Mouse (Mus musculus) erythroid progenitor cell, adult 5-6 weeks (primary cell): ENCODE data around the gene Gm9887. TPM values are rescaled to one million over a fixed set of nuclear protein-coding genes. Genes with fewer than 3 reads are reported as not detected.
"Not testable (repeated sequence)": the region's sequence is repeated elsewhere in the genome, so short reads cannot be mapped to it uniquely, and the experiment has no call there.

Experiments used
- ATAC-seq: replicated peaks from 2 replicates; pipeline ENCODE4 v1.8.0; 2016; ENCODE audit warnings: moderate number of reproducible peaks, mild to moderate bottlenecking, moderate TSS enrichment, inconsistent platforms; ENCODE audit not compliant: poor library complexity, low FRiP score, severe bottlenecking
- total RNA-seq, 2 experiments: library from RNA; stranded (forward) in 1 of 2; stranded (reverse) in 1 of 2; fragments of 150-400 nt in 1 of 2; fragments of 186-747, 209-891 nt in 1 of 2; gene quantifications; 2 replicates each; pipeline versions ENCODE4 v1.2.3 to v1.2.4; 2015 to 2017; ENCODE audit warnings: low replicate concordance in 2 of 2

The Gm9887 gene
- total RNA-seq, 2 experiments from 2014 or later = not detected

DNA sequence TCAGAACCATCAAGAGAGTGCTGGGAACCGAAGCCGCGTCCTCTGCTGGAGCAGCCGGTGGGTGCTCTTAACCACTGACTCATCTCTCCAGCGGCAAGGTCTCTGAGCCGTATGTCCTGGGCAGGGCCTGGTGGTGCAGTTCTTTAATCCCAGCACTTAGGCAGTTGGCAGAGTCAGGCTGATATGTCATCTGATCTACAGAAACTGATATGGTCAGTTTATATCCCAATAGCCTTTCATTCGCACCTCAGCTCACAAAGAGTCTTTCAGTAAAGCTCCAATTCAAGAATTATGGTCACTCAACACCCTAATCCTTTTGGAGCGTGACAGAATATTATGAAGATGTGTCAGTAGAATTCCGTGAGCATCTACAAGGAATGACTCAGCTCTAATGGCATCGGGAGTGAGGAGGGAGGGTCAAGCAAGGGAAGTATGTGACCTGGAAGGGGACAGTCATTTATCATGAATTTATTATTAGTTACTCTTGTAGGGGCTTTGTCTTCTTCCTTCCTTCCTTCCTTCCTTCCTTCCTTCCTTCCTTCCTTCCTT is 16.1 kb upstream of the Gm9887 start:
- no peak for ATAC-seq

GRCm38 (mm10) chr12:69386281-69386732 is 14.0 kb upstream of the Gm9887 start:
- ATAC-seq = not testable (repeated sequence)

DNA sequence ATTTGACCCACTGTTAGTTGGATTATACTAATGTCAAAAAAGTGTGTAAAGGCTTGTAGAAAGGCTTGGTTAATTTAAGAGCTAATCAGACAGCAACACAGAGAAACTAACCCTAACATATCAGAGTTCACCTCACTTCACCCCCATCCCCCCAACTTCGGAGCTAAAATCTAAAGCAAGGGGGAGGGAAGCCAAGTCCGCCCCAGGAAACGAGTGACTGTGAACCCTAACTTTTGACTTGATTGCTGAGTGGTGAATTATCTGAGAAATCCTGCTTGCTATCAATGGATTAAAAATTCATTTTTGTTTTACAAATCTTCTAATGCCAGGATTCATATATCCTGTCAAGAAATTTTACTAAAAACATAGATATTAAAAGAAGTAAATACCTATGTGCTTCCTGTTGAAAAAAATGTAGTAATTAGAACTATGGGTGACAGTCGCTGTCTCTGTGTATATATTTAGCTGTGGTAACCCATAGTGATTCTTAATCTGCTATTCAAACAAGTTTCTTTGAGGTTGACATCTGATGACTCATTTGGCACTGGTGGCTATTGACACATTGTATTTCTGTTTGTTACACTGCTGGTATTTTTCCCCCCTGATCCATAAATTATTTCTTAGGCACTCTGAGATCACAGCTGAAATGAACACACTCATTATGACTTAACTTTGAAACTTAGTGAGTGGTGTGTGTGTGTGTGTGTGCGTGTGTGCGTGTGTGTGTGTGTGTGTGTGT is 13.5 kb upstream of the Gm9887 start:
- no peak for ATAC-seq

DNA sequence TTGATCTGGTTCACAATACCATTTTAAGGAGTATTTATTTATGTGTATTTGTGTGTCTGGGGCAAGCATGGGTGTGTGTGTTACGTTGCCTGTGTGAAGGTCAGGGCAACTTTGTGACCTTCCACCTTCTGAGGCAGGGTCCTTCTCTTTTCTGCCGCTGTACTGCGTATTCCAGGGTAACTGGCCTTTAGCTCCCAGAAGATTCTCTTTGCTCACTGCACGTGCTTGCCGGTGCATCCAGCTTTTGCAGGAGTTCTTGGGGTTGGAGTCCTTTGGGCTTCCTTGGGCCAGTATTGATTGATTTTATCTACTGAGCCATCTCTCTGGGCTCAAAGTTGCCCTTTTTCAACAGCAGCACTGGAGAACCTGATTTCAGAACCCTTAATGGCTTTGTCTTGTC is 12.3 kb upstream of the Gm9887 start:
- no peak for ATAC-seq

GRCm38 (mm10) chr12:69382880-69383279 is 10.6 kb upstream of the Gm9887 start:
- no peak for ATAC-seq

DNA sequence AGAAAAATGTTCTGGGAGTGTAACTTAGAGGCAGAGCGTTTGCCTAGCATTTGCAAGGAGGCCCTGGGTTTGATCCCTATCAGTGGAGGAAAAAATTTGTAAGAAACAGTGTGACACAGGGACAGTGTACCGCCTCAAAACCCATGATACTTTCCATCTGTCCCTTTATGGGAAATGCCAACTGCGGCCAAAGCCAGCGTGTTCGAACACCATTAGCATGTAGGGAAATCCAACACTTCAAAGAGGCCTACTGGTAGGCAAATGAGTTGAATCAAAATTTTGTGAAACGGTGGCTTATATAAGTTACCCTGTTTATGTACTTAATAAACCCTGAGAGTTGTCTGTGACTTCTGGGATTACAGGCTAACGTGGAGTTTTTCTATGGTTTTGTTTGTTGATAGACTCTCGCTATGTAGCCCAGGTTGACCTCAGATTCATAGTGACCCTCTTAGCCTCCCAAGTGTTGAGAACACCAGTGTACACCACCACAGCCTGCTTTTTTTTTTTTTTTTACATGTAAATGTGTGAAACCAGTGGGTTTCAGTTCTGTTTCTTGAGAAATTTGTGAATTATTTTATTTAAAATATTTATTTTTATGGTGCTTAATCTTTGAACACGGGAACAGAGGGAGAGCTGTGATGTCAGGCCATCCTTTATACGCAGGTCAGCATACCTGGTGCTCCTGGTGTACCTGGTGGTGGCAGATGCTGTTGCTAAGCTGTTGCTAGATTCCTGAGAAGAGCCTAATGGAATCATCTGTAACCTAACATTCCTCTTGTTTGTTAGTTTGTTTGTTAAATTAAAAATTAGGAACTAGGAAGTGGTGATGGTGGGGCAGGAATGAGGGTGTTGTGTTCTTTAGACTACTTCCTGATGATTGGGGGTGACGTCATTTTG is 6.5 kb upstream of the Gm9887 start:
- ATAC-seq = no peak

GRCm38 (mm10) chr12:69377636-69378035 is 5.4 kb upstream of the Gm9887 start:
- ATAC-seq = not testable (repeated sequence)

GRCm38 (mm10) chr12:69377188-69377587 is 4.9 kb upstream of the Gm9887 start:
- no peak for ATAC-seq

- ATAC-seq = no peak
Observed at GRCm38 (mm10) chr12:69376132-69376531, 3.9 kb upstream of the Gm9887 start.

DNA sequence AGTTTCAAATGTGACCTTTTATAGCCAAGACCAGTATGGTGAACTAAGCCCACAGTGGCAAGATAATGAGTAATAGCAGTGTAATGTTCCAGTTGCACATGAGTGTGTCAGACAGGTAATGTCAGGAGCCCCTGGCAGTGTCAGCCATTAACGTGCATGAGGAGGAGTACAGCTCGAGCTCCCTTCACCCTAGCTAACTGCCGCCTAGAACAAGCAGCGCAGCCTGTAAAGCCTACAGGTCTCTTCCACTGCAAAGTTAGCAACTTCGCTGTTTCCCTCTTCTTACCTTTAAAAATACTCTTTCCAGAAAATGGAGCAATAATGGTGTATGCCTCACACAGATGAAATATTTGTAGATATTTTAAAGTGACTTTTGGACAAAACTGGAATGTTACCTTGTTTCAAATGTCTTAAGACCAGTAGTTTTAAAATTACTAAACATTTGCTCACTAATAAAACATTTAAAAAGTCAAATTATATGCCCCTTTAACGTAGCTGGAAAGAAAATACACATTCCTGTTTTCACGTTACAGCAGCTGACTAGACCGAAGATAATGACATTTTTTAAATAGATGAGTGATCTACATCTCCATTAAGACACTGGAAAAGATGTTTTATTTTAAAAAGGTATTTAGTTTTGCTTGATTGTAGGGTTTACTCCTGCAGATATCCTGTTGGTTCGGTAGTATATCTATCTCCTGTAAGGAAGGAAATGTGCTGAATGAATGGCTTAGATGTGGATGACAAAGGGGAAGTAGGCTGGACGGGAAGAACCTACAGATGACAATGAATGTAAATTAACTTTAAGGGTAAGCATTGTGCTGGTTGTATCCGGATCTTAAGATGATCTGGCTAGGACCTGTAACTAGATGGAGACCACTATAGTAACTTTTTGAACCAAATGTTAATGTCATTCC is 1.9 kb upstream of the Gm9887 start:
- ATAC-seq = no peak

DNA sequence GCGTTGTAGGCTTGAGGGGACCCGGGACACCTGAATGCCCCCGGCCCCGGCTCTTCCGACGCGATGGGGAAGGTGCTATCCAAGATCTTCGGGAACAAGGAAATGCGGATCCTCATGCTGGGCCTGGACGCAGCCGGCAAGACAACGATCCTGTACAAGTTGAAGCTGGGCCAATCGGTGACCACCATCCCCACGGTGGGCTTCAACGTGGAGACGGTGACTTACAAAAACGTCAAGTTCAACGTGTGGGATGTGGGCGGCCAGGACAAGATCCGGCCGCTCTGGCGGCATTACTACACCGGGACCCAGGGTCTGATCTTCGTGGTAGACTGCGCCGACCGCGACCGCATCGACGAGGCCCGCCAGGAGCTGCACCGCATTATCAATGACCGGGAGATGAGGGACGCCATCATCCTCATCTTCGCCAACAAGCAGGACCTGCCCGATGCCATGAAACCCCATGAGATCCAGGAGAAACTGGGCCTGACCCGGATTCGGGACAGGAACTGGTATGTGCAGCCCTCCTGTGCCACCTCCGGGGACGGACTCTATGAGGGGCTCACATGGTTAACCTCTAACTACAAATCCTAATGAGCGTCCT is 573 bp upstream of the Gm9887 start:
- ATAC-seq = peak; percentile 43; the same call in 1 of the 2 replicates

- peak; percentile 75 for ATAC-seq
Observed at GRCm38 (mm10) chr12:69371421-69371853, 821 bp downstream of the Gm9887 start.

DNA sequence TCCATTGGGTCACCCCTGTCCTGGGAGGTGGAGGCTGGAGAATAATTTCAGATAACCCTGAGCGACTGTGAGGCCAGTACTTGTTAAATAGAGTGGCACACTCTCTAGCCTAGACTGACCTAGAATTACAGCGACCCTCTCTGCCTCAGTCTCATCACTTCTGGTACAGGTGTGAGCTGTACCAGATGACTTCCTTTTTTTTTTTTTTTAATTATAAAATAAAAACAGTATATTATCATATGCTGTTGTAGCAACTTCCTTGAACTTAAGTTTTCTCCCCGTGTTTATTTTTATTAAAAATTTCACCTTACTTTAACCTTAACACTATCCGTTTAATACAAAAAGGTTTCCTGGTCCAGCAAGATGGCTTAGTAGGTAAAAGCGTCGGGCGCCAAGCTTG is 1.3 kb downstream of the Gm9887 start:
- ATAC-seq = no peak

- ATAC-seq = no peak
Observed at GRCm38 (mm10) chr12:69367557-69367956, 4.7 kb downstream of the Gm9887 start.

GRCm38 (mm10) chr12:69366424-69366823 is 5.8 kb downstream of the Gm9887 start:
- ATAC-seq = no peak

DNA sequence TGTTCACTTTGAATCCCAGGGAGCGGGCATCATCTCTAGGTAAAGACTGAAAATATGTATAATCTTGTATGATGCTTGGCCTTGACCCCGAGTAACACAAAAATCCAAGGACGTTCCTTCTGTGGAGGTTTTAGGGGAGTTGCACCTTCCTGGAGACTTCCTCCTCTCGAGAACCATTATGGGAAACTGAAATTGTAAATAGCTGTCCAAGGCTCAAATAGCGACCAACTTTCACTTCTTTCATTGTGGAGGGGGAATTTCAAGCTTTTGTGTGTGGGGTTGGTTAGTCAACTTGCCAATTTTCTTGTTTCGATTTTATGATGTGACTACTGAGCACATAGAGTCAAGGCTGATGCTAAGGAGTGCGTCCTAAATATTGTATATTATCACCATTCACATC is 6.5 kb downstream of the Gm9887 start:
- no peak for ATAC-seq

DNA sequence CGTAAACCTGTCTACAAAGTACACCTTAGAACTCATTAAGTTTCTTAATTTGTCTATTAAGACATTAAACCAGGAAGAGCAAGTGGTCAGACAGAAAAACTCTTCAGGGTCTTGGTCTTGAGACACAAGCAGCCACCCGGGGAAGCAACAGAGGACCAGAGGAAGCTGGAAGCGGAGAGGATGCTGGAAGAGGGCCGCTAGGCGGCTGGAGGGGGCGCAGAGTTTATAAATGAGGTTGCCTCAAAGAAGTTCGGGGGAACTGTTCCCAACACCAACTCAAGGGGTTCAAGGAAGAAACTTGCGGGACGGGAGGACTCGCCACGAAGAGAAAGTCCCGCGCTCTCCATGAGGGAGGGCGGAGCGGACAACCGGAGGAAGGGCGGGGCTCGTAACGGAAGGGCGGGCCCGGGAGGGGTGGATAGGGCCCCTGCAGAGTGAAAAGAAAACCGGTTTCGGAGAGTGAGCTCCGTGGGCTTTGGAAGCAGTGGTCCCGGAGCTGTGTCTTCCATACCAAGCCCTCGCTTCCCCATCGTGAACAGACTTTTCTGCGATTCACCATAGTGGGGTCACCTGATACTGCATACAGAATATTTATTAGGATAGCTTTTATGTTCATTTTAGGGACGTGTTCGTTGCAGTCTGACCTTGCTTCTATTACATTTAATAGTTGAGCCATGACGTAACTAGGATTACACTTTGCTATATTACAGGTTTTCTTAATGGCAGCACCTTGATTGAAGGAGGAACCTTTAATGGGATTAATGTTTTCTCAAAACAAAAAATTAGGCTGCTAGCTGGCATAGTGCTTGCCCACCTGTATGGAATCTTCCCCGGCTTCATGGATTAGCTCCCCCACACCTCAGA is 8.1 kb downstream of the Gm9887 start:
- ATAC-seq = peak; percentile 80

GRCm38 (mm10) chr12:69363110-69363509 is 9.1 kb downstream of the Gm9887 start:
- not testable (repeated sequence) for ATAC-seq
